ENCODE assay signal across 10 mouse cellular contexts in genomic region chr7:141213605-141214235, GRCm38 (mm10). TPM values are rescaled to one million over a fixed set of nuclear protein-coding genes. Genes with fewer than 3 reads are reported as not detected.
DNase-seq lines count a peak whose midpoint lies in the region; ATAC-seq and TF ChIP-seq lines count a peak whose summit lies in the region.
"Had no signal": no experiment of that assay in that cellular context is flagged by ENCODE, and none has a peak within 500 bp of the region (broad histone marks: within the 10 kb centered on the region; RNA-seq: fewer than 3 reads in every experiment).

TSS of gene Lmntd2 (minus strand) at chr7:141214080.

- ATAC-seq in hindbrain, embryonic 11.5 days (ENCODE audit: low FRiP score): no peak

- TF ChIP-seq CTCF in E14TG2a.4 (conservative IDR thresholded peaks at IDR 0.05; ENCODE audit: low read length): no peak

- H3K9me3 ChIP-seq in E14TG2a.4 (ENCODE audit: low read length): no peaks in the 10 kb centered on the region
- H3K9me3 ChIP-seq in hindbrain, embryonic 11.5 days (ENCODE audit: control insufficient read depth, low read length): no peaks in the 10 kb centered on the region
- H3K9me3 ChIP-seq in midbrain, embryonic 10.5 days (replicated peaks): no peaks in the 10 kb centered on the region

- no peaks in the 10 kb centered on the region for H3K27me3 ChIP-seq in E14TG2a.4 (ENCODE audit: insufficient read depth, low read length)
- no peaks in the 10 kb centered on the region for H3K27me3 ChIP-seq in hindbrain, embryonic 11.5 days (ENCODE audit: control insufficient read depth, insufficient read depth, low read length)
- H3K27me3 ChIP-seq in midbrain, embryonic 10.5 days (ENCODE audit: low read depth, poor library complexity, severe bottlenecking): no peaks in the 10 kb centered on the region

- peaks cover 45% of the 10 kb centered on the region for H3K36me3 ChIP-seq in E14TG2a.4 (ENCODE audit: insufficient read depth, low read length)
- H3K36me3 ChIP-seq in hindbrain, embryonic 11.5 days (ENCODE audit: control insufficient read depth, insufficient read depth, low read length): 0 out of 2 replicates have a peak, but pooled peaks cover 4% of the 10 kb centered on the region
- peaks cover 19% of the 10 kb centered on the region for H3K36me3 ChIP-seq in midbrain, embryonic 10.5 days

- peak within 1 kb of the TSS; percentile 92 for H3K4me3 ChIP-seq in E14TG2a.4 (replicated peaks; ENCODE audit: low read length)
- H3K4me3 ChIP-seq in hindbrain, embryonic 11.5 days (ENCODE audit: low read depth, low read length): peak within 1 kb of the TSS; percentile 56
- H3K4me3 ChIP-seq in midbrain, embryonic 10.5 days: peak within 1 kb of the TSS; percentile 81

- 92% methylated on average over 11 of the region's 11 CpGs for WGBS in hindbrain, embryonic 11.5 days
- 91% methylated on average over 11 of the region's 11 CpGs for WGBS in midbrain, embryonic 10.5 days

- H3K4me2 ChIP-seq in hindbrain, embryonic 11.5 days (replicated peaks; ENCODE audit: low read depth, low read length): peak within 1 kb of the TSS; percentile 85

- DNase-seq in heart, adult 11 months: peak; percentile 83
- no peak for DNase-seq in heart, adult 9 months (ENCODE audit: low spot score in 2 of 2)
- no peak for DNase-seq in hindbrain, embryonic 11.5 days (ENCODE audit: low spot score)
- no peak for DNase-seq in midbrain, embryonic 10.5 days (ENCODE audit: low spot score)
- no peak for DNase-seq in gastrocnemius, postnatal 10 days
- DNase-seq in layer of hippocampus, adult 9-11 months: no peak
- no peak for DNase-seq in left cerebral cortex, adult 18-20 months (ENCODE audit: low spot score in 2 of 2)
- DNase-seq: lung, postnatal 36 days had no signal

- H3K9ac ChIP-seq in hindbrain, embryonic 11.5 days (ENCODE audit: low read depth, low read length): peak within 1 kb of the TSS; percentile 71

- H3K27ac ChIP-seq in hindbrain, embryonic 11.5 days (ENCODE audit: low read depth, low read length): peak within 1 kb of the TSS; percentile 96
- H3K27ac ChIP-seq in midbrain, embryonic 10.5 days (replicated peaks): peak within 1 kb of the TSS; percentile 97

- peaks cover 71% of the 10 kb centered on the region for H3K4me1 ChIP-seq in E14TG2a.4 (replicated peaks; ENCODE audit: low read depth, low read length)
- H3K4me1 ChIP-seq in hindbrain, embryonic 11.5 days (replicated peaks; ENCODE audit: control insufficient read depth, insufficient read depth, low read length): peaks cover 7% of the 10 kb centered on the region; the same call in 1 of the 2 replicates
- H3K4me1 ChIP-seq in midbrain, embryonic 10.5 days: peaks cover 63% of the 10 kb centered on the region

RNA-seq across cellular contexts. Expression of gene Lmntd2, which starts in this region (rescaled TPM):
- 2.3 and 3.3 TPM in 2 replicates for polyA plus RNA-seq in hindbrain, embryonic 11.5 days (2014; fragmentation: Nextera tagmentation; extraction: Ambion mirVana)
- polyA plus RNA-seq in midbrain, embryonic 10.5 days (2016; fragmentation: Nextera tagmentation; extraction: Ambion mirVana): 3.8 and 5.1 TPM in 2 replicates
- total RNA-seq in gastrocnemius, postnatal 10 days (2021): not detected
- not detected for total RNA-seq in left cerebral cortex, adult 18-20 months (2021)
- total RNA-seq: gastrocnemius, adult 18-20 months had no signal
